Mouse (Mus musculus) frontal cortex, adult 2 months (tissue): ENCODE results near the gene Il22ra2. TPM values are rescaled to one million over a fixed set of nuclear protein-coding genes. Genes with fewer than 3 reads are reported as not detected.
"Not testable (repeated sequence)": the region's sequence is repeated elsewhere in the genome, so short reads cannot be mapped to it uniquely, and the experiment has no call there.

Source experiments
- DNase-seq, 2 experiments: peaks; one replicate each; pipeline ENCODE4 v3.0.0; 2022; ENCODE audit warnings: low spot score in 1 of 2; ENCODE audit errors: extremely low spot score in 1 of 2
- polyA plus RNA-seq: library from polyadenylated mRNA; depleted of rRNA; stranded (reverse); fragments of >200 nt; gene quantifications from 2 replicates; pipeline ENCODE4 v1.2.3, GENCODE M21; 2012

Gene Il22ra2
- polyA plus RNA-seq, 1 experiment, result not detected

DNA sequence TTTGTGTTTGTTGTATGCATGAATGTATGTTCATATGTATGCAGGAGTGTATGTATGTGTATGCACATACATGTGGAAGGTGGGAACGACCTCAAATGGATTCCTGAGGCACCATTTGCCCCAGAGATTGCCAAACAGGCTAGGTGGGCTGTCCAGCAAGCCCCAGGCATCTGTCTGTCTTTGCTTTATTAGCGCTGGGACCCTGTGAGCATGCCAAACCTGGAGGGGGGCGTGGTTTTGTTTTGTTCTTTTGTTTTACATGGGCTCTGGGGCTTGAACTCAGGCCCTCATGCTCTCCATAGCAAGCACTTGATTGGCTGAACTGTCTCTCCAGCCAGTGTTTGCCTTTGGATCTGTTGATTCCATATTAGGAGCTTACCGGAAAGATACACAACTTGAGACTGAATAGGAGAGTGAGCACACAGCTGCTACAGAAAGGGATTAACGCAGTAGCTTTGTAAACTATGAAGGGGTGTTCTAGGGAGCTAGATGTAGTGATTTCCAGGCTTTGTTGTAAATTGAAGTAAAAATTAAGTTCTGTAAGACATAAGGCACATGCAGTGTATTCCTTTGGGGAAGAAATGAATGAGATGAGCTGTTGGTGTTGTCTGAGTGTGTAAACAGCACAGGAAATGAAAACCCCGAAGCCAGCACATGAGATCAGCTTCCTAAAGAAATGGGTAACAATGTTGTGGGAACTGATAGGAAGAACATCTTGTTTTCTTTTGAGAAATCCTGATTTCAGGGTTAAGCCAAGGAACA lies 22.3 kb upstream of the Il22ra2 start:
- no peak for DNase-seq

DNA sequence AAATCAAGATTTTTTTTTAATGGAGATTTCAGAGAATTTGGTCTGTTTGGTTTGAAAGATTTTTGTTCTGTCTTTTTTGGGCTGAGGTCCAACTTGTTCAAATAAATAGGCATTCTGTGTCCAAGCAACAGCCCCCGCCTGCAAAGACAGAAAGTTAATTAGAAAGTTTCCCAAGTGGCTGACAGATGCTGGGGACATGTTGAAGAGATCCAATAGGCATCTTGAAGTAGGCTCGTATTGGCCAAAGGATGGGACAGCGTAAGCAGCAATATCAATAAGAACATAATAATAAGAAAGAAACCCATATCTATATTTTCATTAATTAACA lies 21.7 kb upstream of the Il22ra2 start:
- no peak for DNase-seq

DNA sequence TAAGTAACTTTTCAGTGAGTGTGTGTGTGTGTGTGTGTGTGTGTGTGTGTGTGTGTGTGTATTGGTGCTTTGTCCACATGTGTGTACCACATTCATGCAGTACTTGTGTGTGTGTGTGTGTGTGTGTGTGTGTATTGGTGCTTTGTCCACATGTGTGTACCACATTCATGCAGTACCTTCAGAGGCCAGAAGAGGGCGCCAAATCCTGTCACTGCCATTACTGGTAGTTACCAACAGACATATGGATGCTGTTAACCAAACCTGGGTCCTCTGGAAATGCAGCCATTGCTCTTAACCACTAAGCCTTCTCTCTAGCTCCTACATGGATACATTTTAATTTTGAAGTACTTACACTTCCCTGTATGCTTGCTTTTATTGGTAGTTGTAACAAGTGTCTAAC lies 20.3 kb upstream of the Il22ra2 start:
- not testable (repeated sequence) for DNase-seq

DNA sequence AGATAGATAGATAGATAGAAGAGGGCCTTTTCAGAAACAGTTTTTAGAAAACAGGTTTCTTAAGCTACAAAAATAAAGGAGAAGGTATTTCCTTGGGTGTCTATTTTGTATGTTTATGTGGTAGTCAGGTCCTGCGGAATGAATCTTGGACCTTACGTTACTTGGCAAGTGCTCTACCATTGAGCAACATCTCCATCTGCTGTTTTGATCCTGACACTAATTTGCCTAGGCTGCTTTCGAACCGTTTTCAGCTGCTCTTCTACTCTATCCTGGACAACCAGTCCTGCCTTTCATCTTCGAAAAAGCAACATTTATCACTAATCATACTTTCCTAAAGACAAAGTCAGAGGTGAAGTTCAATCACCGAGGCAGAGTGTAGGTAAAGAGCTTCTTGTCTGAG lies 18.6 kb upstream of the Il22ra2 start:
- DNase-seq, result no peak

DNA sequence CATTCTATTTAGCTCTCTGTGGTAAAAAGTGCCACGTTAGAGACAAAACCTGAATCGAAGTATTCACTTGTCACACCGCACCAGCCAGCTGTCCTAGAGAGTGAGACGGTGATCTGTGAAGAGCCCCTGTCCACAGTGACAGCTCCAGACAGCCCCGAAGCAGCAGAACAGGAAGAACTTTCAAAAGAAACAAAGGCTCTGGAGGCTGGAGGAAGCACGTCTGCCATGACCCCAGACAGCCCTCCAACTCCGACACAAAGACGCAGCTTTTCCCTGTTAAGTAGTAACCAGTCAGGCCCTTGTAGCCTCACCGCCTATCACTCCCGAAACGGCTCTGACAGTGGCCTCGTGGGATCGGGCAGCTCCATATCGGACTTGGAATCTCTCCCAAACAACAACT lies 12.7 kb upstream of the Il22ra2 start:
- DNase-seq, result no peak

DNA sequence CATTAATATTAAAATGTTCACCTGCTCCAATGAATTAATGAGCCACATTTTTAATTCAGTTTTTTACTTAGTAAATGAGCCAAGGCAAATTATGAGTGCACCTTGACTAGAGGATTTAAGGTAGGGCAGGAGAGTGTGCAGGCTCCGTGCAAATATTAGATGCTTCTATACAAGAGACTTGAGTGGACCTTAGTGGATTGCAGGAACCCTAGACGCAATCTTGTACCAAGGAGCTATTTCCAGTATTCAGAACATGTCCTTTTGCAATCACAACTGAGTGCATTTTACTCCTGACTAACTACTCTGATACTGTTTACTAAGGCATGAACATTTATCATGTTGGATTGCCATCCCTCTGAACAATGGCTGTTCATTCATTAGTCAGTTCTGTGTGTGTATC lies 10.2 kb upstream of the Il22ra2 start:
- no peak for DNase-seq

DNA sequence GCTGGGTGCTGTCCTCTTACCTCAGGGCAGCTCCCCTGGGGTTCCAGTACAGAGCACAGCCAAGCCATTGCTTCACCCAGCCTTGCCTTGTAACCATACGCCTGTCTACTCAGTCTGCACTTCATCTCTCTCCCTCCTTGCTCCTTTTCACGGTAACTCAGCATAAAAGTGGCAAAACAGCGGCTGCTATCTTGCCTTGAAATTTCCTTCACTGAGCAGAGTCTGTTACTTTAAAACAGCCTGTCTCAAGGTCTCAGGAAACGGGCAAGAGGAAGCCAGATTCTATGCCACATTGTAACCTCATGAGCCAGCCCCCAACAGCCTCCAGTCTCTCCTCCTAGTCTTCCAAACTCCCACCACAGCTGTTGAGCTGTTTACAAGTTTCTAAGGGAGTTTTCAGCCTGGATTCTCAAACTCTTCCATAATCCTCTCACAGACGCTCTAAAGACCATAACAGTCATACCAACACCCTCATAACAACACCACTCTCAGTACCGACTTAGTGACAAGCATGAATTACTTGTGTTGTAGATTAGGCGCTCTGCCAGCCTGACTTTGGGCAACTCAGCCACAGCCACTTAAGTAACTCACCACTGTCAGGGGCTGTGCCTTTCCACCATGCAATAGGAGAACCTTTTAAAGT lies 8.6 kb upstream of the Il22ra2 start:
- no peak for DNase-seq

DNA sequence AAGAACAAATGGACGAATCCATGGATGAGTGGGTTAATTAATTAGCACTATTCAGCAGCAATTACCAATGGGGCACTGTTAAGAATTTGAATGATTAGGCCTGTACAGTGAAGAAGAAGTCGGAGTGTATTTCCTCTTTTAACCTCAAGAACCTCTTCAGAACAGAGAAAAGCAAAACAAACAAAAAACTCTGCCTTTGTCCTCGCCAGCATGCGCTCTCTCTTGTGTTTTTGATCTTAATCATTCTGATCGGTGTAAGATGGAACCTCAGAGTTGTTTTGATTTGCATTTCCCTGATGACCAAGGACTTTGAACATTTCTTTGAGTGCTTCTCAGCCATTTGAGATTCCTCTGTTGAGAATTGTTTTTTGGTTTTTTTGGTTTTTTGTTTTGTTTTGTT lies 2.1 kb upstream of the Il22ra2 start:
- no peak for DNase-seq

DNA sequence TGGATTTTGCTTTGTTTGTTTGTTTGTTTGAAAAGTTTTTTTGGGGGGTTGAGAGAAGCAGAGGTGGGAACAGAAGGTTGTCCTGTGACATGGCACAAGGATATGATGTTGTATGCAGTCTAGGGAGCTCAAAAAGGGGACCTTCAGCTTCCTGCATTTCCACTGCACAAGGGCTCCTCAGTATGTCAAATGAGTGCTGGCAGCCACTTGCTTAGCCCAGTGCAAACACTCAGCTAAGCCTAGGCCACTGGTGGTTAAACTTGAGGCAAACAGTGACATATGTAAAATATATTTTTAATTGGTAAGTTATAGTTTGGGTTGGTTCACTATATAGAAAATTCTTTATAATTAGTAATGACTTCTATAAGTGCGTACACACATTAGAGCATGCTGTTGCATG lies 2.8 kb downstream of the Il22ra2 start:
- no peak for DNase-seq

DNA sequence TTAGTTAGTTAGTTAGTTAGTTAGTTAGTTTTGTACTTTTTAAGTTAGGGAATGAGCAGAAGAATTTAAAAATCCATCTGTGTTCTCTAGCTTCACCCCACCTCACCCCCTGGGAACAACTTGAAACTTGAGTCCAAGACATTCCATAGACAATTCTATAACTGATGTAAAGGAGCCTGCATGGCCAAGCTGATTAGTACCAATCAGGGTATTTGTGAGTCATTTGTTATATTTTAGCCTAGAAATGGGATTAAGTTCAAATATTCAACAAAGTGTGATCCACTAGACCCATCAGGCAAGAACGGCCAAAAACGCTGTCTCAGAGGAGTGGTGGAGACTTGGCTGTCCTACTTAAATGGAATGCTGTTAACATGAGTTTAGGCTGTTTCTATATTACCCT lies 5.5 kb downstream of the Il22ra2 start:
- no peak for DNase-seq

DNA sequence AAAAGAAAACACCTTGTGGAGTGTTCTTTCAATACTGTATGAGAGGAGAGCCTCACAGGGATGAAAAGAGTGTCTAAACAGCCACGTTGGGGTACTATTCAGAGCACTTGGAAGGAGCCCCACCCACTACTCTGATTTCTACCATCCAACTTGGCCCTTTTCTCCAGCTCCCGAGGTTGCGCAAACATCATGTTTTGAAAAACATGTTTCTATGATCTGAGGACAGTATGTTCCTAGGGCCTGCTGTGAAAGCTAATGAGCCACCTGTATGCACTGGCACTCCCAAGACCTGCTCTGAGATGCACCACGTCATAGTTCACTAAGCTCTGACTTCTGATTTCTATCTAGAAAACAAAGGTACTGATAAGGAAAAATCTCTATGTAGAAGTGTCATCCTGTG lies 6.0 kb downstream of the Il22ra2 start:
- DNase-seq, result no peak

DNA sequence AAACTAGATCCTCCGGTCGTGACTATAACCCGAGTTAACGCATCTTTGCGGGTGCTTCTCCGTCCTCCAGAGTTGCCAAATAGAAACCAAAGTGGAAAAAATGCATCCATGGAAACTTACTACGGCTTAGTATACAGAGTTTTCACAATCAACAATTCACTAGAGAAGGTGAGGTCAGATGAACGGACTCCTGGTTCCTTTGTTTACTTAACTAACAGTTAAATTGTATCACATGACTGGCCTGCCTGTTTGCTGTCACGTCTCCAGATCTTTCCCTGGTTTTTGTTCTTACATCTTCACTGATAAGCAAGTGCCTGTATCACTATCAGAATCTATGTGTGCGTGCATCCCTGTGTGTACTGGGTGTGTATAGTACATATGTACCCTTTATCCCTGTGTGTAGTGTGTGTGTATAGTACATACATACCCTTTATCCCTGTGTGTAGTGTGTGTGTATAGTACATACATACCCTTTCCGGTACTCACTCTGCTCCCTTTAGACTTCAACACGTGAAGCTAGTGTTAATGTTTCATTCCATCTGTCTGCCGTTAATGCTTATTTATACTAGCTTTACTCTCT lies 9.9 kb downstream of the Il22ra2 start:
- no peak for DNase-seq

DNA sequence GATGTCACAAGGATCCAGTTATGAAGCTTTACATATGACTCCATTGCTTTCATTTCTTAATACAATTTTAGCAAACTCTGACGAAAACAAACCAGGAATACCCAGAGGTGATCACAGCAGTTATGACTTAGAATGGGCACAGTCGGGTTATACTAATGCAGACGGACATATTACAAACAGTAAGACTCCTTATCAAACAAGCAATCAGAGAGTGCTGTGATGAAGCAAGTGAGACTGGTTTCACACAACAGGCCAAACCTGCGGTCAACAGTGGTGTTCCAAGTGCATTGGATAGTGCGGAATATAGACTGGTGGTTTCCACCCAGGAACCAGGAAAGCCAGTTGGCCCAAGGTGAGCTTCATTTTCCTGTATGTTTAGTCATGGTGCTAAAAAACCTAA lies 17.1 kb downstream of the Il22ra2 start:
- no peak for DNase-seq

DNA sequence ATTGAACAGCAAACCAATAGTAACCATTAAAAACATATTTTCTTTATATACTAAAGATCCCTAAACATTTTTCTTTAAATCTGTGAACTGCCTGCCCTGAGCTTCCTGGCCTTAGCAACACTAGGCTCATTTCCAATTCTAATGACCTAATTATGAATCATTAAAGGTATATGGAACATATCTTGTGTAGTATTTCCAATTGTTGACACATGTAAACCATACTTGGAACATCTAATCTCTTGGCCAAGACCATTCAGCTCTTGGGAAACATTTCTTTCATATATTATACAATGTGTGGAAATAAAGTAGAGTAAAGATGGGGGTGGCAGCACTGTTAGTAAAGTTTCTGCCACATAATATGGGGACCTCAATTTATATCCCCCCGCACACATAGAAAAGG lies 17.8 kb downstream of the Il22ra2 start:
- no peak for DNase-seq

DNA sequence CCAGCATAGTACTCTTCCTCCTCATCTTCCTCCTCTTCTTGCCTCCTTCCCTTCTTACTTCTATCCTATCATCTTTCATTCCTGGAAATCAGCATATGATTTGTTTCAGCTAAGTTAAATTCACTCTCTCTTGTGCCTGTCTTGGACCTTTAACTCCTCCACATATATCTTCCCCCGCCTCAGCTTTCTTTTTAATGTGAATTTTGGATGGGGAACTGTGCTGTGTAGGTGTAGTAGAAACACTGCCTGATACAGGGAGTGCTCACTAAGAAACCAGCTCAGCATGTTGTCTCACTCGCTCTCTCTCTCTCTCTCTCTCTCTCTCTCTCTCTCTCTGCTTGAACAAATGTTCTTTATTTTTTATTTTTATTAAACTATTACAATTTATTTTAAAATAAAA lies 23.3 kb downstream of the Il22ra2 start:
- DNase-seq, result peak; percentile 34 to 63

DNA sequence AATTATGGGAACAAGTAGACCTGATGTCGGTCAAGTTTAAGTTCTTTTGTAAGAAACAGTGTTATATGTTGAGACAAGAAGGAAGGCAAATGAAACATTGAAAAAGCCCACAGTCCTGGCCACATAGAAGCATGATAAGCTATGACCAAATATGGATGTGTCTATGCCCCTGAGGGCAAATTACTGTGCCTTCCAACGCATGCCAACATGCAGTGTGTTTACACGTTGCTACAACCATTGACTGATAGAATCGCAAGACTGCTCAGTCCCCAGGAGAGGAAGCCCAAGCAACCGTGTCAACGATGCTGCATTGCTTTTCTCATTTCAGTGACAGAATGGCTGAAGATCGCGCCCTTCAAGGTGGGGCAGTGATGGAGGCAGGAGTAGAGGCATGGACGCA lies 35.6 kb downstream of the Il22ra2 start:
- no peak for DNase-seq

DNA sequence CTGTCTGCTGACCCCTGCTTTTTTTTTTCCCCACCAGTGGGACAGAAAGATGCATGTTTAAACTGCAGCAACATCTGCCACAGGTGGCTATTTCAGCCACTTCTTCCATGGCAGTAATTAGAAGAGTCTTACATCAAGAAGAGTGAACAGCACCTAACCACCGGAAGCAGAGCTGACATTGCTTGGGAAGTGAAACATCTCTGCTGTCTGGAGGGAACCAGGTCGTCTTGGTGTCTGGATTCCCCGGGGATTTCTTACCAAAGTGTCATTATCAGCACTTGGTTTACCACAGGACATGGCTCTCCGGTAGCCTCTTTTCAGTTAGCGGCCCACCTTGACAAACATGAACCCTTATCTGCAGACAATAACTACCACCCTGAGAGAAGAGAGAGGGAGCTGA lies 38.2 kb downstream of the Il22ra2 start:
- no peak for DNase-seq

DNA sequence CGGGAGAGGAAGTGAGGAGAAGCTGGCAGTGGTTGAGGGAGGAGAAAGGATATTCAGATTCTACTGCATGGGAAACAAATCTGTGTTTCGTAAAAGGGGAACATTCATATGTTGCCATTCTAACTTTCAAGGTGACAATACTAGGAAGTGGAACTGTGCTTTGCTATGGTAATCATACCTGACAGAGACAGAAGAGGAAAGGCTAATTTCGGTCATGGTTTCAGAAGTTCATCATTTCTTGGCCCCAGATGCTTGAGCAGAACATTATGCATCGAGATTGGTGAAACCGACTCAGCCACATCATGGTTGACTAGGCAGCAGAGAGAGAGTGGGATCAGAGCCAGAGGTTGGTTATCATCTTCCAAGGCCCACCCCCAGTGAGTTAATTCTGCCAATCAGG lies 47.2 kb downstream of the Il22ra2 start:
- no peak for DNase-seq

DNA sequence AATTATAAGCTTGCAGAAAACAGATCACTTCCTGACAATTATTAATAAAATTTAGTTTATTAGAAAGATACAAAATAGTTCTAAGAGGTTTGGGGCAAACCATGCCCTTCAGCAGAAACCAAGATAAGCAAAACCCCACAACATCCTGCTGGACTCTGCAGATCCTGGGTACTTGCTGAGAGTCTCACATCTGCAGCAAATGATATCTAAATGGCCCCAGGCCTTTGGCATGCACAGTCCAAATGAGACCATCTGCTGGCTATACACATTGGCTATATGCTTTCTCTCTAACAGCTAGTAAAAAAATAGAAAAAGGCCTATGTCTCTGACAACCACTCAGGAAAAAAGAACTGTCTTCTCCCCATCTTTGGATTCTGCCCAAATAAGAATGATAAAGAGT lies 50.2 kb downstream of the Il22ra2 start:
- DNase-seq, result no peak

DNA sequence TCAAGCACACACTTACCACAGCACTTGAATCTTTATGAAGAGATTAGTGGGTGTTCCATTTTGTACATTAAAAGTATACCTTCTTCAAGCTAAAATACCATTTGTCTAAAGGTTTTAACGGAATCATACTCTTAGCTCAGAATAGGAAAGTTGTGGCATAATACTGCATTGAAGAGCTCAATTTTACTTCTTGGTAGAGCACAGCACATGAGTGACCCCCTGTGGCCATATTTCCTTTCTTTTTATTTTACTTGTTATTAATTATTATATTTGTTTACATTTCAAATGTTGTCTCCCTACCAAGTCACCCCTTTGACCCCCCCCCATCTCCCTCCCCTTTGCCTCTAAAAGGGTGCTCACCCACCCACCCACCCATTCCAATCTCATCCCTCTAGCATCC lies 51.3 kb downstream of the Il22ra2 start:
- DNase-seq, result peak in 1 of 2 experiments; percentile 4
